Mouse (Mus musculus) E14TG2a.4 (cell line): ENCODE data around the gene Rfc4.

Experiments used
- H3K27me3 ChIP-seq: 2 replicates; pipeline ENCODE4 v1.6.1; 2014; ENCODE audit warnings: low read length, control low read depth; ENCODE audit not compliant: insufficient read depth
- H3K36me3 ChIP-seq: 2 replicates; pipeline ENCODE4 v1.6.1; 2014; ENCODE audit warnings: low read length, control low read depth; ENCODE audit not compliant: insufficient read depth
- H3K4me1 ChIP-seq: replicated peaks from 2 replicates; pipeline ENCODE4 v1.6.1; 2014; ENCODE audit warnings: low read depth, low read length, control low read depth
- H3K4me3 ChIP-seq: replicated peaks from 2 replicates; pipeline ENCODE4 v1.5.1; 2014; ENCODE audit warnings: mild to moderate bottlenecking, low read length
- H3K9me3 ChIP-seq: 2 replicates; pipeline ENCODE4 v1.6.1; 2014; ENCODE audit warnings: low read length, control low read depth
- CTCF ChIP-seq: conservative IDR thresholded peaks from 2 replicates; pipeline ENCODE4 v1.5.1; 2014; ENCODE audit warnings: low read length
- NANOG ChIP-seq: IDR thresholded peaks from 2 replicates; pipeline ENCODE4 v1.6.1; 2014; ENCODE audit warnings: borderline replicate concordance, low read length, mixed read lengths
- POU5F1 ChIP-seq: IDR thresholded peaks from 2 replicates; pipeline ENCODE4 v1.6.1; 2014; ENCODE audit warnings: low read length, borderline replicate concordance

The Rfc4 gene

GRCm38 (mm10) chr16:23162116-23162515, 34.6 kb upstream of the Rfc4 start:
- Histone ChIP-seq H3K4me1 (peaks cover 35% of the 10 kb centered on the region), H3K36me3 (no peaks in the 10 kb centered on the region), H3K9me3 (no peaks in the 10 kb centered on the region), H3K27me3 (peaks cover 7% of the 10 kb centered on the region), H3K4me3 (no peak overlapping the region)
- no peak for TF ChIP-seq CTCF
- no peak for TF ChIP-seq NANOG
- TF ChIP-seq POU5F1 = no peak

GRCm38 (mm10) chr16:23159749-23160148, 32.2 kb upstream of the Rfc4 start:
- no peak overlapping the region for H3K4me3 ChIP-seq
- peaks cover 13% of the 10 kb centered on the region for H3K27me3 ChIP-seq
- peaks cover 30% of the 10 kb centered on the region for H3K4me1 ChIP-seq
- no peaks in the 10 kb centered on the region for H3K9me3 ChIP-seq
- TF ChIP-seq POU5F1 (no peak), CTCF (no peak), NANOG (no peak)
- no peaks in the 10 kb centered on the region for H3K36me3 ChIP-seq

GRCm38 (mm10) chr16:23158957-23159356, 31.4 kb upstream of the Rfc4 start:
- no peaks in the 10 kb centered on the region for H3K9me3 ChIP-seq
- peaks cover 13% of the 10 kb centered on the region for H3K27me3 ChIP-seq
- TF ChIP-seq NANOG (no peak), POU5F1 (no peak), CTCF (no peak)
- peaks cover 30% of the 10 kb centered on the region for H3K4me1 ChIP-seq
- H3K4me3 ChIP-seq = no peak overlapping the region
- H3K36me3 ChIP-seq = no peaks in the 10 kb centered on the region

- peaks cover 26% of the 10 kb centered on the region for H3K4me1 ChIP-seq
- TF ChIP-seq NANOG = no peak
- TF ChIP-seq POU5F1 = no peak
- TF ChIP-seq CTCF = no peak
- H3K9me3 ChIP-seq = no peaks in the 10 kb centered on the region
- H3K4me3 ChIP-seq = no peak overlapping the region
- H3K27me3 ChIP-seq = peaks cover 13% of the 10 kb centered on the region
- H3K36me3 ChIP-seq = no peaks in the 10 kb centered on the region
These were observed 30.8 kb upstream of the Rfc4 start for GRCm38 (mm10) chr16:23158292-23158691.

GRCm38 (mm10) chr16:23157013-23157412, 29.5 kb upstream of the Rfc4 start:
- Histone ChIP-seq H3K9me3 (no peaks in the 10 kb centered on the region), H3K4me3 (no peak overlapping the region), H3K36me3 (no peaks in the 10 kb centered on the region), H3K4me1 (peaks cover 26% of the 10 kb centered on the region), H3K27me3 (peaks cover 13% of the 10 kb centered on the region)
- no peak for TF ChIP-seq POU5F1

GRCm38 (mm10) chr16:23154261-23154660, 26.7 kb upstream of the Rfc4 start:
- Histone ChIP-seq H3K4me3 (no peak overlapping the region), H3K27me3 (peaks cover 13% of the 10 kb centered on the region), H3K4me1 (peaks cover 23% of the 10 kb centered on the region), H3K36me3 (no peaks in the 10 kb centered on the region), H3K9me3 (no peaks in the 10 kb centered on the region)
- TF ChIP-seq NANOG (peak; percentile 97), CTCF (no peak)

GRCm38 (mm10) chr16:23151423-23151822, 23.9 kb upstream of the Rfc4 start:
- Histone ChIP-seq H3K4me1 (peaks cover 16% of the 10 kb centered on the region), H3K9me3 (no peaks in the 10 kb centered on the region), H3K36me3 (no peaks in the 10 kb centered on the region), H3K27me3 (peaks cover 13% of the 10 kb centered on the region; the same call in 1 of the 2 replicates), H3K4me3 (no peak overlapping the region)
- 0 out of 2 replicates have a peak, but pooled peaks have one; percentile 9 for TF ChIP-seq CTCF
- no peak for TF ChIP-seq POU5F1
- TF ChIP-seq NANOG = no peak

- H3K4me3 ChIP-seq = no peak overlapping the region
- TF ChIP-seq CTCF (no peak), POU5F1 (no peak), NANOG (no peak)
- peaks cover 7% of the 10 kb centered on the region for H3K4me1 ChIP-seq
- H3K9me3 ChIP-seq = no peaks in the 10 kb centered on the region
- peaks cover 10% of the 10 kb centered on the region; the same call in 1 of the 2 replicates for H3K27me3 ChIP-seq
- H3K36me3 ChIP-seq = no peaks in the 10 kb centered on the region
These were observed 21.9 kb upstream of the Rfc4 start for GRCm38 (mm10) chr16:23149396-23149795.

- TF ChIP-seq CTCF (no peak), POU5F1 (no peak), NANOG (no peak)
- Histone ChIP-seq H3K36me3 (no peaks in the 10 kb centered on the region), H3K4me3 (no peak overlapping the region), H3K9me3 (no peaks in the 10 kb centered on the region), H3K27me3 (peaks cover 10% of the 10 kb centered on the region; the same call in 1 of the 2 replicates), H3K4me1 (peaks cover 3% of the 10 kb centered on the region; the same call in 1 of the 2 replicates)
These were observed 21.4 kb upstream of the Rfc4 start for GRCm38 (mm10) chr16:23148936-23149335.
